Mouse (Mus musculus): ENCODE data around the gene Tacc2. TPM values are rescaled to one million over a fixed set of nuclear protein-coding genes. Genes with fewer than 3 reads are reported as not detected.
A peak's percentile ranks its signal among the peaks of the same experiment; 100 is the strongest.

The Tacc2 gene
- polyA plus RNA-seq, 1 experiment from 2014 or later, result 72.4 TPM

GRCm38 (mm10) chr7:130678414-130678813, 101.2 kb downstream of the Tacc2 start:
- H3K27ac ChIP-seq (replicated peaks; ENCODE audit: low read depth, low read length), result peak overlapping the region; percentile 75
- no peaks in the 10 kb centered on the region for H3K9me3 ChIP-seq (ENCODE audit: control insufficient read depth, low read length)
- no peaks in the 10 kb centered on the region for H3K27me3 ChIP-seq (ENCODE audit: control insufficient read depth, insufficient read depth, low read length)
- no peak overlapping the region for H3K4me3 ChIP-seq (replicated peaks; ENCODE audit: low read depth, low read length)
- no peak for DNase-seq
- no peaks in the 10 kb centered on the region for H3K36me3 ChIP-seq (ENCODE audit: control insufficient read depth, insufficient read depth, low read length)
- ATAC-seq (ENCODE audit: low FRiP score, low TSS enrichment), result no peak
- WGBS, result 93% methylated on average over 6 of the region's 6 CpGs
- no peak overlapping the region for H3K4me2 ChIP-seq (ENCODE audit: low read length)
- no peak overlapping the region for H3K9ac ChIP-seq (replicated peaks; ENCODE audit: low read length)
- peaks cover 7% of the 10 kb centered on the region; the same call in 1 of the 2 replicates for H3K4me1 ChIP-seq (ENCODE audit: control insufficient read depth, insufficient read depth, low read length)

- Histone ChIP-seq H3K36me3 (ENCODE audit: control insufficient read depth, insufficient read depth, low read length) (no peaks in the 10 kb centered on the region), H3K4me2 (ENCODE audit: low read length) (no peak overlapping the region), H3K4me3 (replicated peaks; ENCODE audit: low read depth, low read length) (no peak overlapping the region), H3K27ac (replicated peaks; ENCODE audit: low read depth, low read length) (no peak overlapping the region), H3K9me3 (ENCODE audit: control insufficient read depth, low read length) (no peaks in the 10 kb centered on the region), H3K4me1 (ENCODE audit: control insufficient read depth, insufficient read depth, low read length) (0 out of 2 replicates have a peak, but pooled peaks cover 5% of the 10 kb centered on the region), H3K27me3 (ENCODE audit: control insufficient read depth, insufficient read depth, low read length) (no peaks in the 10 kb centered on the region), H3K9ac (replicated peaks; ENCODE audit: low read length) (no peak overlapping the region)
- DNase-seq (peak; percentile 56), ATAC-seq (ENCODE audit: low FRiP score, low TSS enrichment) (no peak)
- 79% methylated on average over 4 of the region's 4 CpGs for WGBS
Measured at GRCm38 (mm10) chr7:130681798-130682197, 104.6 kb downstream of the Tacc2 start.

GRCm38 (mm10) chr7:130688601-130689000, 111.4 kb downstream of the Tacc2 start:
- 79% methylated on average over 4 of the region's 4 CpGs for WGBS

GRCm38 (mm10) chr7:130690869-130691268, 113.6 kb downstream of the Tacc2 start:
- Histone ChIP-seq H3K4me2 (ENCODE audit: low read length) (no peak overlapping the region), H3K27ac (replicated peaks; ENCODE audit: low read depth, low read length) (no peak overlapping the region), H3K27me3 (ENCODE audit: control insufficient read depth, insufficient read depth, low read length) (no peaks in the 10 kb centered on the region), H3K36me3 (ENCODE audit: control insufficient read depth, insufficient read depth, low read length) (no peaks in the 10 kb centered on the region), H3K4me3 (replicated peaks; ENCODE audit: low read depth, low read length) (no peak overlapping the region), H3K4me1 (ENCODE audit: control insufficient read depth, insufficient read depth, low read length) (peaks cover 24% of the 10 kb centered on the region), H3K9me3 (ENCODE audit: control insufficient read depth, low read length) (no peaks in the 10 kb centered on the region), H3K9ac (replicated peaks; ENCODE audit: low read length) (no peak overlapping the region)
- DNase-seq (no peak), ATAC-seq (ENCODE audit: low FRiP score, low TSS enrichment) (no peak)
- WGBS, result 84% methylated on average over 6 of the region's 6 CpGs

More at GRCm38 (mm10) chr7:130688601-130689000, 111.4 kb downstream of the Tacc2 start:
- Histone ChIP-seq H3K27me3 (ENCODE audit: control insufficient read depth, insufficient read depth, low read length) (no peaks in the 10 kb centered on the region), H3K27ac (replicated peaks; ENCODE audit: low read depth, low read length) (no peak overlapping the region), H3K4me2 (ENCODE audit: low read length) (no peak overlapping the region), H3K4me3 (replicated peaks; ENCODE audit: low read depth, low read length) (no peak overlapping the region), H3K36me3 (ENCODE audit: control insufficient read depth, insufficient read depth, low read length) (no peaks in the 10 kb centered on the region), H3K9me3 (ENCODE audit: control insufficient read depth, low read length) (no peaks in the 10 kb centered on the region), H3K4me1 (ENCODE audit: control insufficient read depth, insufficient read depth, low read length) (0 out of 2 replicates have a peak, but pooled peaks cover 5% of the 10 kb centered on the region), H3K9ac (replicated peaks; ENCODE audit: low read length) (no peak overlapping the region)
- DNase-seq (no peak), ATAC-seq (ENCODE audit: low FRiP score, low TSS enrichment) (no peak)

GRCm38 (mm10) chr7:130691931-130692330, 114.7 kb downstream of the Tacc2 start:
- H3K4me3 ChIP-seq (replicated peaks; ENCODE audit: low read depth, low read length), result peak overlapping the region; percentile 93
- WGBS, result 37% methylated on average over 2 of the region's 2 CpGs
- peak overlapping the region; percentile 99; the same call in 1 of the 2 replicates for H3K9ac ChIP-seq (replicated peaks; ENCODE audit: low read length)
- no peaks in the 10 kb centered on the region for H3K9me3 ChIP-seq (ENCODE audit: control insufficient read depth, low read length)
- peak overlapping the region; percentile 75 for H3K4me2 ChIP-seq (ENCODE audit: low read length)
- no peak for DNase-seq
- H3K4me1 ChIP-seq (ENCODE audit: control insufficient read depth, insufficient read depth, low read length), result peaks cover 35% of the 10 kb centered on the region
- 0 out of 2 replicates have a peak, but pooled peaks have one; percentile 1 for ATAC-seq (ENCODE audit: low FRiP score, low TSS enrichment)
- peak overlapping the region; percentile 99 for H3K27ac ChIP-seq (replicated peaks; ENCODE audit: low read depth, low read length)
- H3K27me3 ChIP-seq (ENCODE audit: control insufficient read depth, insufficient read depth, low read length), result no peaks in the 10 kb centered on the region
- no peaks in the 10 kb centered on the region for H3K36me3 ChIP-seq (ENCODE audit: control insufficient read depth, insufficient read depth, low read length)

- peaks cover 40% of the 10 kb centered on the region for H3K4me1 ChIP-seq (ENCODE audit: control insufficient read depth, insufficient read depth, low read length)
- ATAC-seq (ENCODE audit: low FRiP score, low TSS enrichment), result peak; percentile 90
Measured at GRCm38 (mm10) chr7:130692392-130692942, 115.2 kb downstream of the Tacc2 start.

GRCm38 (mm10) chr7:130692943-130693799, 115.9 kb downstream of the Tacc2 start:
- ATAC-seq (ENCODE audit: low FRiP score, low TSS enrichment) (peak; percentile 61), DNase-seq (peak; percentile 78)
- Histone ChIP-seq H3K9me3 (ENCODE audit: control insufficient read depth, low read length) (no peaks in the 10 kb centered on the region), H3K27me3 (ENCODE audit: control insufficient read depth, insufficient read depth, low read length) (no peaks in the 10 kb centered on the region), H3K4me3 (replicated peaks; ENCODE audit: low read depth, low read length) (peak overlapping the region; percentile 93), H3K9ac (replicated peaks; ENCODE audit: low read length) (peak overlapping the region; percentile 99), H3K4me1 (ENCODE audit: control insufficient read depth, insufficient read depth, low read length) (peaks cover 44% of the 10 kb centered on the region), H3K4me2 (ENCODE audit: low read length) (peak overlapping the region; percentile 75), H3K36me3 (ENCODE audit: control insufficient read depth, insufficient read depth, low read length) (no peaks in the 10 kb centered on the region), H3K27ac (replicated peaks; ENCODE audit: low read depth, low read length) (peak overlapping the region; percentile 99)
- under 1% methylated on average over 19 of the region's 19 CpGs for WGBS

More at GRCm38 (mm10) chr7:130692392-130692942, 115.2 kb downstream of the Tacc2 start:
- under 1% methylated on average over 39 of the region's 39 CpGs for WGBS
- Histone ChIP-seq H3K9me3 (ENCODE audit: control insufficient read depth, low read length) (no peaks in the 10 kb centered on the region), H3K27me3 (ENCODE audit: control insufficient read depth, insufficient read depth, low read length) (no peaks in the 10 kb centered on the region), H3K27ac (replicated peaks; ENCODE audit: low read depth, low read length) (peak overlapping the region; percentile 99), H3K4me3 (replicated peaks; ENCODE audit: low read depth, low read length) (peak overlapping the region; percentile 93), H3K36me3 (ENCODE audit: control insufficient read depth, insufficient read depth, low read length) (no peaks in the 10 kb centered on the region), H3K9ac (replicated peaks; ENCODE audit: low read length) (peak overlapping the region; percentile 99), H3K4me2 (ENCODE audit: low read length) (peak overlapping the region; percentile 75)
- DNase-seq, result peak; percentile 94

GRCm38 (mm10) chr7:130693800-130694193, 116.6 kb downstream of the Tacc2 start:
- peak overlapping the region; percentile 93 for H3K4me3 ChIP-seq (replicated peaks; ENCODE audit: low read depth, low read length)
- H3K36me3 ChIP-seq (ENCODE audit: control insufficient read depth, insufficient read depth, low read length), result no peaks in the 10 kb centered on the region
- peak overlapping the region; percentile 75 for H3K4me2 ChIP-seq (ENCODE audit: low read length)
- peak overlapping the region; percentile 99 for H3K9ac ChIP-seq (replicated peaks; ENCODE audit: low read length)
- DNase-seq, result peak; percentile 75
- H3K27me3 ChIP-seq (ENCODE audit: control insufficient read depth, insufficient read depth, low read length), result no peaks in the 10 kb centered on the region
- no peaks in the 10 kb centered on the region for H3K9me3 ChIP-seq (ENCODE audit: control insufficient read depth, low read length)
- peak overlapping the region; percentile 99 for H3K27ac ChIP-seq (replicated peaks; ENCODE audit: low read depth, low read length)
- ATAC-seq (ENCODE audit: low FRiP score, low TSS enrichment), result 0 out of 2 replicates have a peak, but pooled peaks have one; percentile 8
- H3K4me1 ChIP-seq (ENCODE audit: control insufficient read depth, insufficient read depth, low read length), result peaks cover 47% of the 10 kb centered on the region
- whole genome bisulfite sequencing, result 8% methylated on average over 11 of the region's 11 CpGs
